Mouse (Mus musculus) cerebellum, adult 2 months (tissue): ENCODE results near the gene Ccdc182. TPM values are rescaled to one million over a fixed set of nuclear protein-coding genes. Genes with fewer than 3 reads are reported as not detected.

ENCODE experiments used
- DNase-seq, 2 experiments: peaks; one replicate each; pipeline ENCODE4 v3.0.0; 2021
- H3K27ac ChIP-seq: fragments of 200-500 bp; 2 replicates; pipeline ENCODE4 v1.5.1; 2012; ENCODE audit warnings: low read length, control low read depth, inconsistent platforms; ENCODE audit not compliant: insufficient read depth
- H3K27me3 ChIP-seq: fragments of 200-500 bp; 2 replicates; pipeline ENCODE4 v1.6.1; 2012; ENCODE audit warnings: inconsistent platforms, mild to moderate bottlenecking, low read length, moderate library complexity; ENCODE audit not compliant: control insufficient read depth, insufficient read depth
- H3K4me1 ChIP-seq: fragments of 200-500 bp; 2 replicates; pipeline ENCODE4 v1.6.1; 2011; ENCODE audit warnings: low read length; ENCODE audit not compliant: control insufficient read depth, insufficient read depth
- H3K4me3 ChIP-seq: fragments of 200-500 bp; replicated peaks from 2 replicates; pipeline ENCODE3; 2011; ENCODE audit warnings: mild to moderate bottlenecking, low read depth, low read length, control low read depth; ENCODE audit not compliant: insufficient read depth
- CTCF ChIP-seq: fragments of 200-500 bp; IDR thresholded peaks from 2 replicates; pipeline ENCODE4 v1.5.1; 2011; ENCODE audit warnings: low read depth, mild to moderate bottlenecking, control low read depth, low read length, moderate library complexity, borderline replicate concordance; ENCODE audit not compliant: insufficient read depth
- POLR2A ChIP-seq: fragments of 200-500 bp; IDR thresholded peaks from 2 replicates; pipeline ENCODE4 v1.6.1; 2011; ENCODE audit warnings: low read length, control low read depth, borderline replicate concordance; ENCODE audit not compliant: insufficient read depth
- WGBS: fragments of 180-500 bp; shearing (Covaris S2); methylation state at CpG from one replicate; pipeline ENCODE4 v1.1.7; 2018; 5-methylcytosine and 5-hydroxymethylcytosine counted together
- polyA plus RNA-seq: library from polyadenylated mRNA; depleted of rRNA; stranded (reverse); fragments of >200 nt; gene quantifications from 2 replicates; pipeline ENCODE4 v1.2.3, GENCODE M21; 2012

The Ccdc182 gene
- polyA plus RNA-seq, 1 experiment: 0.23 TPM

- no peak overlapping the region for H3K27ac ChIP-seq
- 56% methylated on average over 7 of the region's 7 CpGs for WGBS
- TF ChIP-seq POLR2A (no peak), CTCF (no peak)
Measured at GRCm38 (mm10) chr11:88253514-88254167, 40.2 kb upstream of the Ccdc182 start.

GRCm38 (mm10) chr11:88257700-88258099, 36.2 kb upstream of the Ccdc182 start:
- DNase-seq: no peak
- no peak overlapping the region for H3K4me3 ChIP-seq
- TF ChIP-seq CTCF (no peak), POLR2A (no peak)
- peaks cover 3% of the 10 kb centered on the region for H3K4me1 ChIP-seq
- WGBS: 68% methylated on average over 4 of the region's 4 CpGs
- no peak overlapping the region for H3K27ac ChIP-seq
- H3K27me3 ChIP-seq: no peaks in the 10 kb centered on the region

More at GRCm38 (mm10) chr11:88253514-88254167, 40.2 kb upstream of the Ccdc182 start:
- DNase-seq: no peak
- peaks cover 3% of the 10 kb centered on the region for H3K4me1 ChIP-seq
- H3K27me3 ChIP-seq: no peaks in the 10 kb centered on the region
- no peak overlapping the region for H3K4me3 ChIP-seq

GRCm38 (mm10) chr11:88258212-88258611, 35.6 kb upstream of the Ccdc182 start:
- no peaks in the 10 kb centered on the region; the same call in 1 of the 2 replicates for H3K4me1 ChIP-seq
- no peak overlapping the region for H3K4me3 ChIP-seq
- H3K27ac ChIP-seq: no peak overlapping the region
- 86% methylated on average over 4 of the region's 4 CpGs for WGBS
- DNase-seq: no peak
- no peaks in the 10 kb centered on the region for H3K27me3 ChIP-seq
- TF ChIP-seq POLR2A (no peak), CTCF (no peak)

- no peak for TF ChIP-seq CTCF
- TF ChIP-seq POLR2A: no peak
- no peak overlapping the region for H3K4me3 ChIP-seq
- H3K4me1 ChIP-seq: no peaks in the 10 kb centered on the region
- WGBS: 66% methylated on average over 7 of the region's 7 CpGs
- no peaks in the 10 kb centered on the region for H3K27me3 ChIP-seq
- DNase-seq: no peak
- H3K27ac ChIP-seq: no peak overlapping the region
Measured at GRCm38 (mm10) chr11:88260463-88260862, 33.4 kb upstream of the Ccdc182 start.

- Histone ChIP-seq H3K4me1 (no peaks in the 10 kb centered on the region), H3K4me3 (no peak overlapping the region), H3K27ac (no peak overlapping the region), H3K27me3 (no peaks in the 10 kb centered on the region)
- TF ChIP-seq CTCF (no peak), POLR2A (no peak)
- DNase-seq: no peak
- WGBS: 46% methylated on average over 5 of the region's 5 CpGs
Measured at GRCm38 (mm10) chr11:88264889-88265288, 29.0 kb upstream of the Ccdc182 start.

- no peak overlapping the region for H3K4me3 ChIP-seq
- no peak for DNase-seq
- H3K27me3 ChIP-seq: no peaks in the 10 kb centered on the region
- no peak overlapping the region for H3K27ac ChIP-seq
- TF ChIP-seq CTCF (no peak), POLR2A (no peak)
- WGBS: 20% methylated on average over 6 of the region's 6 CpGs
- no peaks in the 10 kb centered on the region for H3K4me1 ChIP-seq
Measured at GRCm38 (mm10) chr11:88266311-88266710, 27.5 kb upstream of the Ccdc182 start.

GRCm38 (mm10) chr11:88271870-88272269, 22.0 kb upstream of the Ccdc182 start:
- Histone ChIP-seq H3K27me3 (no peaks in the 10 kb centered on the region), H3K27ac (no peak overlapping the region), H3K4me1 (no peaks in the 10 kb centered on the region; the same call in 1 of the 2 replicates), H3K4me3 (no peak overlapping the region)
- TF ChIP-seq CTCF: no peak
- DNase-seq: no peak
- WGBS: 92% methylated on average over 3 of the region's 3 CpGs

- H3K27ac ChIP-seq: no peak overlapping the region
- DNase-seq: no peak
- WGBS: 46% methylated on average over 23 of the region's 23 CpGs
- no peaks in the 10 kb centered on the region for H3K27me3 ChIP-seq
- no peaks in the 10 kb centered on the region; the same call in 1 of the 2 replicates for H3K4me1 ChIP-seq
- H3K4me3 ChIP-seq: no peak overlapping the region
- TF ChIP-seq CTCF: no peak
- no peak for TF ChIP-seq POLR2A
Measured at GRCm38 (mm10) chr11:88274111-88274879, 19.6 kb upstream of the Ccdc182 start.
